Mouse (Mus musculus): ENCODE results near the gene Arl15. TPM values are rescaled to one million over a fixed set of nuclear protein-coding genes. Genes with fewer than 3 reads are reported as not detected.

Arl15 gene
- polyA plus RNA-seq, 1 experiment from 2014 or later = 19.7 TPM

GRCm38 (mm10) chr13:114165616-114166015, 371.3 kb downstream of the Arl15 start:
- H3K36me3 ChIP-seq (ENCODE audit: control insufficient read depth, insufficient read depth) = no peaks in the 10 kb centered on the region
- ATAC-seq = no peak

GRCm38 (mm10) chr13:114166439-114167183, 372.3 kb downstream of the Arl15 start:
- Histone ChIP-seq H3K4me1 (replicated peaks; ENCODE audit: control insufficient read depth, insufficient read depth, low read length) (no peaks in the 10 kb centered on the region), H3K4me3 (replicated peaks; ENCODE audit: low read length) (no peak overlapping the region), H3K9ac (replicated peaks; ENCODE audit: low read depth, low read length) (no peak overlapping the region), H3K4me2 (ENCODE audit: low read length) (no peak overlapping the region), H3K36me3 (ENCODE audit: control insufficient read depth, insufficient read depth) (no peaks in the 10 kb centered on the region), H3K27me3 (replicated peaks; ENCODE audit: control insufficient read depth, insufficient read depth, low read length) (no peaks in the 10 kb centered on the region), H3K9me3 (ENCODE audit: control insufficient read depth, low read length) (no peaks in the 10 kb centered on the region), H3K27ac (ENCODE audit: low read length) (no peak overlapping the region)
- ATAC-seq = peak; percentile 71
- 54% methylated on average over 12 of the region's 12 CpGs for WGBS

More at GRCm38 (mm10) chr13:114165616-114166015, 371.3 kb downstream of the Arl15 start:
- WGBS = 82% methylated on average over 7 of the region's 7 CpGs
- no peaks in the 10 kb centered on the region for H3K4me1 ChIP-seq (replicated peaks; ENCODE audit: control insufficient read depth, insufficient read depth, low read length)
- no peak overlapping the region for H3K4me2 ChIP-seq (ENCODE audit: low read length)
- H3K4me3 ChIP-seq (replicated peaks; ENCODE audit: low read length) = no peak overlapping the region
- H3K9ac ChIP-seq (replicated peaks; ENCODE audit: low read depth, low read length) = no peak overlapping the region
- H3K27me3 ChIP-seq (replicated peaks; ENCODE audit: control insufficient read depth, insufficient read depth, low read length) = no peaks in the 10 kb centered on the region
- no peak overlapping the region for H3K27ac ChIP-seq (ENCODE audit: low read length)
- no peaks in the 10 kb centered on the region for H3K9me3 ChIP-seq (ENCODE audit: control insufficient read depth, low read length)

GRCm38 (mm10) chr13:114170061-114170460, 375.8 kb downstream of the Arl15 start:
- WGBS = 95% methylated on average over 5 of the region's 5 CpGs
- Histone ChIP-seq H3K27me3 (replicated peaks; ENCODE audit: control insufficient read depth, insufficient read depth, low read length) (no peaks in the 10 kb centered on the region), H3K4me2 (ENCODE audit: low read length) (no peak overlapping the region), H3K36me3 (ENCODE audit: control insufficient read depth, insufficient read depth) (no peaks in the 10 kb centered on the region), H3K4me1 (replicated peaks; ENCODE audit: control insufficient read depth, insufficient read depth, low read length) (no peaks in the 10 kb centered on the region), H3K9me3 (ENCODE audit: control insufficient read depth, low read length) (no peaks in the 10 kb centered on the region), H3K9ac (replicated peaks; ENCODE audit: low read depth, low read length) (no peak overlapping the region), H3K27ac (ENCODE audit: low read length) (no peak overlapping the region), H3K4me3 (replicated peaks; ENCODE audit: low read length) (no peak overlapping the region)
- ATAC-seq = no peak

GRCm38 (mm10) chr13:114171465-114171864, 377.2 kb downstream of the Arl15 start:
- no peak overlapping the region for H3K4me3 ChIP-seq (replicated peaks; ENCODE audit: low read length)
- H3K27me3 ChIP-seq (replicated peaks; ENCODE audit: control insufficient read depth, insufficient read depth, low read length) = no peaks in the 10 kb centered on the region
- H3K9ac ChIP-seq (replicated peaks; ENCODE audit: low read depth, low read length) = no peak overlapping the region
- H3K27ac ChIP-seq (ENCODE audit: low read length) = no peak overlapping the region
- H3K9me3 ChIP-seq (ENCODE audit: control insufficient read depth, low read length) = no peaks in the 10 kb centered on the region
- no peak for ATAC-seq
- H3K4me1 ChIP-seq (replicated peaks; ENCODE audit: control insufficient read depth, insufficient read depth, low read length) = no peaks in the 10 kb centered on the region
- H3K36me3 ChIP-seq (ENCODE audit: control insufficient read depth, insufficient read depth) = no peaks in the 10 kb centered on the region
- WGBS = 91% methylated on average over 5 of the region's 5 CpGs
- no peak overlapping the region for H3K4me2 ChIP-seq (ENCODE audit: low read length)

GRCm38 (mm10) chr13:114188107-114188506, 393.8 kb downstream of the Arl15 start:
- no peak overlapping the region for H3K9ac ChIP-seq (replicated peaks; ENCODE audit: low read depth, low read length)
- no peaks in the 10 kb centered on the region for H3K27me3 ChIP-seq (replicated peaks; ENCODE audit: control insufficient read depth, insufficient read depth, low read length)
- H3K4me2 ChIP-seq (ENCODE audit: low read length) = no peak overlapping the region
- no peak overlapping the region for H3K27ac ChIP-seq (ENCODE audit: low read length)
- WGBS = 96% methylated on average over 7 of the region's 7 CpGs
- no peak for ATAC-seq
- no peaks in the 10 kb centered on the region for H3K9me3 ChIP-seq (ENCODE audit: control insufficient read depth, low read length)
- no peaks in the 10 kb centered on the region for H3K4me1 ChIP-seq (replicated peaks; ENCODE audit: control insufficient read depth, insufficient read depth, low read length)
- no peak overlapping the region for H3K4me3 ChIP-seq (replicated peaks; ENCODE audit: low read length)
- H3K36me3 ChIP-seq (ENCODE audit: control insufficient read depth, insufficient read depth) = no peaks in the 10 kb centered on the region

GRCm38 (mm10) chr13:114188801-114189200, 394.5 kb downstream of the Arl15 start:
- ATAC-seq = no peak
- H3K4me3 ChIP-seq (replicated peaks; ENCODE audit: low read length) = no peak overlapping the region
- H3K36me3 ChIP-seq (ENCODE audit: control insufficient read depth, insufficient read depth) = no peaks in the 10 kb centered on the region
- H3K27ac ChIP-seq (ENCODE audit: low read length) = no peak overlapping the region
- no peaks in the 10 kb centered on the region for H3K9me3 ChIP-seq (ENCODE audit: control insufficient read depth, low read length)
- H3K4me2 ChIP-seq (ENCODE audit: low read length) = no peak overlapping the region
- 91% methylated on average over 7 of the region's 7 CpGs for WGBS
- no peak overlapping the region for H3K9ac ChIP-seq (replicated peaks; ENCODE audit: low read depth, low read length)
- no peaks in the 10 kb centered on the region for H3K27me3 ChIP-seq (replicated peaks; ENCODE audit: control insufficient read depth, insufficient read depth, low read length)
- no peaks in the 10 kb centered on the region for H3K4me1 ChIP-seq (replicated peaks; ENCODE audit: control insufficient read depth, insufficient read depth, low read length)

- no peak overlapping the region for H3K27ac ChIP-seq (ENCODE audit: low read length)
- no peaks in the 10 kb centered on the region for H3K9me3 ChIP-seq (ENCODE audit: control insufficient read depth, low read length)
- WGBS = 79% methylated on average over 6 of the region's 6 CpGs
- ATAC-seq = no peak
- H3K4me1 ChIP-seq (replicated peaks; ENCODE audit: control insufficient read depth, insufficient read depth, low read length) = no peaks in the 10 kb centered on the region
- no peak overlapping the region for H3K4me2 ChIP-seq (ENCODE audit: low read length)
- H3K36me3 ChIP-seq (ENCODE audit: control insufficient read depth, insufficient read depth) = no peaks in the 10 kb centered on the region
- H3K4me3 ChIP-seq (replicated peaks; ENCODE audit: low read length) = no peak overlapping the region
- no peaks in the 10 kb centered on the region for H3K27me3 ChIP-seq (replicated peaks; ENCODE audit: control insufficient read depth, insufficient read depth, low read length)
- no peak overlapping the region for H3K9ac ChIP-seq (replicated peaks; ENCODE audit: low read depth, low read length)
Measured at GRCm38 (mm10) chr13:114189441-114189840, 395.1 kb downstream of the Arl15 start.

GRCm38 (mm10) chr13:114190898-114191297, 396.6 kb downstream of the Arl15 start:
- no peaks in the 10 kb centered on the region for H3K36me3 ChIP-seq (ENCODE audit: control insufficient read depth, insufficient read depth)
- H3K4me2 ChIP-seq (ENCODE audit: low read length) = no peak overlapping the region
- no peaks in the 10 kb centered on the region for H3K27me3 ChIP-seq (replicated peaks; ENCODE audit: control insufficient read depth, insufficient read depth, low read length)
- H3K9ac ChIP-seq (replicated peaks; ENCODE audit: low read depth, low read length) = no peak overlapping the region
- H3K27ac ChIP-seq (ENCODE audit: low read length) = no peak overlapping the region
- no peaks in the 10 kb centered on the region for H3K4me1 ChIP-seq (replicated peaks; ENCODE audit: control insufficient read depth, insufficient read depth, low read length)
- no peaks in the 10 kb centered on the region for H3K9me3 ChIP-seq (ENCODE audit: control insufficient read depth, low read length)
- ATAC-seq = no peak
- 82% methylated on average over 10 of the region's 10 CpGs for WGBS
- no peak overlapping the region for H3K4me3 ChIP-seq (replicated peaks; ENCODE audit: low read length)

GRCm38 (mm10) chr13:114198252-114198799, 404.0 kb downstream of the Arl15 start:
- ATAC-seq = peak; percentile 79
- Histone ChIP-seq H3K9ac (replicated peaks; ENCODE audit: low read depth, low read length) (no peak overlapping the region), H3K4me2 (ENCODE audit: low read length) (peak overlapping the region; percentile 27), H3K9me3 (ENCODE audit: control insufficient read depth, low read length) (no peaks in the 10 kb centered on the region), H3K4me3 (replicated peaks; ENCODE audit: low read length) (no peak overlapping the region), H3K27ac (ENCODE audit: low read length) (no peak overlapping the region), H3K27me3 (replicated peaks; ENCODE audit: control insufficient read depth, insufficient read depth, low read length) (no peaks in the 10 kb centered on the region), H3K36me3 (ENCODE audit: control insufficient read depth, insufficient read depth) (no peaks in the 10 kb centered on the region), H3K4me1 (replicated peaks; ENCODE audit: control insufficient read depth, insufficient read depth, low read length) (peaks cover 2% of the 10 kb centered on the region)
- 77% methylated on average over 10 of the region's 10 CpGs for WGBS
